Mouse (Mus musculus) midbrain, embryonic 13.5 days (tissue): Measurements from ENCODE around the gene Arhgap44. TPM values are rescaled to one million over a fixed set of nuclear protein-coding genes. Genes with fewer than 3 reads are reported as not detected.

Experiments
- ATAC-seq: fragments of 200-750 bp; cut with Nextera tagmentation; 2 replicates; pipeline ENCODE4 v1.8.0; 2017; ENCODE audit warnings: mild to moderate bottlenecking, moderate TSS enrichment, moderate library complexity
- H3K27ac ChIP-seq: fragments of 300-500 bp; sonication (generic); 2 replicates; pipeline ENCODE4 v1.5.1; 2015; ENCODE audit warnings: inconsistent platforms, mild to moderate bottlenecking, moderate library complexity
- H3K27me3 ChIP-seq: fragments of 300-500 bp; sonication (generic); 2 replicates; pipeline ENCODE4 v1.6.1; 2015; ENCODE audit warnings: mild to moderate bottlenecking, inconsistent platforms
- H3K36me3 ChIP-seq: fragments of 300-500 bp; sonication (generic); 2 replicates; pipeline ENCODE4 v1.6.1; 2015; ENCODE audit warnings: mild to moderate bottlenecking, inconsistent platforms
- H3K4me1 ChIP-seq: fragments of 300-500 bp; sonication (generic); replicated peaks from 2 replicates; pipeline ENCODE4 v1.6.1; 2015; ENCODE audit warnings: inconsistent platforms
- H3K4me2 ChIP-seq: fragments of 300-500 bp; sonication (generic); replicated peaks from 2 replicates; pipeline ENCODE4 v1.6.1; 2015; ENCODE audit warnings: moderate library complexity, mild to moderate bottlenecking, inconsistent platforms
- H3K4me3 ChIP-seq: fragments of 300-500 bp; sonication (generic); replicated peaks from 2 replicates; pipeline ENCODE4 v1.5.1; 2015; ENCODE audit warnings: mild to moderate bottlenecking, inconsistent platforms
- H3K9ac ChIP-seq: fragments of 300-500 bp; sonication (generic); replicated peaks from 2 replicates; pipeline ENCODE4 v1.6.1; 2015; ENCODE audit warnings: mild to moderate bottlenecking, inconsistent platforms
- H3K9me3 ChIP-seq: fragments of 300-500 bp; sonication (generic); 2 replicates; pipeline ENCODE4 v1.6.1; 2016; ENCODE audit warnings: mild to moderate bottlenecking, inconsistent platforms
- WGBS: fragments of 180-500 bp; shearing (Covaris S2); methylation state at CpG from one replicate; pipeline ENCODE4 v1.1.7; 2015; 5-methylcytosine and 5-hydroxymethylcytosine counted together
- polyA plus RNA-seq: library from polyadenylated mRNA; unstranded; fragments of >200 nt; fragmentation: Nextera tagmentation; extraction: Ambion mirVana; gene quantifications from 2 replicates; pipeline ENCODE4 v1.2.1, GENCODE M21; 2015

Gene Arhgap44
- polyA plus RNA-seq, 1 experiment from 2014 or later = 9.3 TPM

DNA sequence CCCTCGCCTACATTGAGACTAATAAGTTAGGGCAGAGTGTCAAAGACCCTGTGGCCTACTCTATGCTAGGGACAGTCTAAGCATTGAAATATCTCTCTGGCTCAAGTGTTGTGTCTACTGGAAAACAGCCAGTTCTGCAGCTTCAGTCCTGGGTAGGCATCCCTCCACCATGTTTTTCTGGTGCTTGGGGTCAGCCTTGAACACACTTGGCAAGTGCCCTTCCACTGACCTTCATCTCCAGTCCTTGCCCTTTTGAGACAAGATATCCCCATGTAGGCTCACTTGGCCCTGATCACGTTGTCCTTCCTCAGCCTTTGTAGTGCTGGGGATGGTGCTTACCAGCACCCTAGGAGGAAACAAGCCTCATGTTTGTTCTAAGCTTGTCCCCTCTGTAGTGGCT is 174.2 kb downstream of the Arhgap44 start:
- WGBS = 87% methylated on average over 2 of the region's 2 CpGs
- Histone ChIP-seq H3K27ac (no peak overlapping the region), H3K9ac (no peak overlapping the region), H3K4me3 (no peak overlapping the region), H3K27me3 (no peaks in the 10 kb centered on the region), H3K4me1 (no peaks in the 10 kb centered on the region), H3K4me2 (no peak overlapping the region), H3K36me3 (peaks cover 92% of the 10 kb centered on the region), H3K9me3 (no peaks in the 10 kb centered on the region)
- no peak for ATAC-seq

DNA sequence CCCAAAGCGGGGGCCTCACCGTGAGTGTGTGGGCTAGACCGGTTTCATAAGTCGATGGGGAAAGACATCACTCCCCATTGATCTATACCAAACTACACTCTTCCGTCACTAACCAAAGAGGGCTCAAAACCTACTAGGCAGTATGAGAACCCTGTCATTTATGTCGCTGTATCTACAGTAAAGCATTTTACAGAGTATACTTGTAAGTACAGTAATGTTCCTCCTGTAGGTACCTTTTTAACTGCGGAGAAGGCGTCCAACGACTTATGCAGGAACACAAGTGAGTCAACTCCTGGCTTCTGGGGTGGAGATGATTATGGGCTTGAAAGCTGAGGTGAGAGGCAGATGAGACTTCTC is 183.3 kb downstream of the Arhgap44 start:
- Histone ChIP-seq H3K4me2 (peak overlapping the region; percentile 93), H3K9ac (peak overlapping the region; percentile 86), H3K4me1 (peaks cover 17% of the 10 kb centered on the region), H3K27me3 (peaks cover 9% of the 10 kb centered on the region), H3K36me3 (peaks cover 34% of the 10 kb centered on the region), H3K9me3 (no peaks in the 10 kb centered on the region), H3K27ac (no peak overlapping the region), H3K4me3 (peak overlapping the region; percentile 89)
- 15% methylated on average over 9 of the region's 9 CpGs for WGBS
- no peak for ATAC-seq

DNA sequence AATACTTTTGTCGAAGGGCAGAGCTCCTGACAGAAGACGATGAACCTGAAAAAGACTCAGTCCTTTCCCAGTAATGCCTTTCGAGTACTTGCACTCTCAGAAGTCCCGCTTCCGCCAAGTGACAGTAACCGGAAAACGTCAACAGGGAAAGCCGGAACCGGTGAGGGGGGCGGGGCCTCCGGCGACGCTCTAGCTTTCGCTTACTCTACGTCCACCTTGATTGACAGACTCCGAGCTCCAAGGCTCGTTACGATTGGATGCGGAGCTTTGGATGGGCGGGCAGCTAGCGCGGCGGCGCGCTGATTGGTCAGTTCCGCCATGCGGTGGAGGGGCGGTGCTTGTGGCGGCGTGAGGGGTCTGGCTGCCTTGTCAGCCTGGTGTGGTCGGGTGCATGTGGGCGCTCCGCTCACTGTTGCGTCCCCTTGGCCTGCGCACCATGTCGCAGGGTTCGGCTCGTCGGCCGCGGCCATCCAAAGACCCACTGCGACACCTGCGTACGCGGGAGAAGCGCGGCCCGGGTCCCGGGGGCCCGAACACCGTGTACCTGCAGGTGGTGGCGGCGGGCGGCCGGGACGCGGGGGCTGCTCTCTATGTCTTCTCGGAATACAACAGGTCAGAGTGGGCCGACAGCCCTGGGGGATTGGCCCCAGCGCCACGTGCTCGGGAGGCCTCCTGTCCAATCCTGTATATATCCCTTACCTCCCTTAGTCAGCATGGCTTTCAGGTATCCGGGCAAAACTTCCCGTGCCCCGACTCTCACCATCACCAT is 183.9 kb downstream of the Arhgap44 start, which contains the start of gene Elac2:
Elac2 (plus strand) TSS at position 319 of the 769 bp plus-strand sequence.
- Histone ChIP-seq H3K9me3 (no peaks in the 10 kb centered on the region), H3K27me3 (peaks cover 15% of the 10 kb centered on the region), H3K36me3 (peaks cover 28% of the 10 kb centered on the region), H3K9ac (peak within 1 kb of the TSS; percentile 86), H3K4me2 (peak within 1 kb of the TSS; percentile 93), H3K4me3 (peak within 1 kb of the TSS; percentile 89), H3K4me1 (peaks cover 17% of the 10 kb centered on the region), H3K27ac (peak within 1 kb of the TSS; percentile 48)
- WGBS = under 1% methylated on average over 65 of the region's 65 CpGs
- peak; percentile 99 for ATAC-seq

DNA sequence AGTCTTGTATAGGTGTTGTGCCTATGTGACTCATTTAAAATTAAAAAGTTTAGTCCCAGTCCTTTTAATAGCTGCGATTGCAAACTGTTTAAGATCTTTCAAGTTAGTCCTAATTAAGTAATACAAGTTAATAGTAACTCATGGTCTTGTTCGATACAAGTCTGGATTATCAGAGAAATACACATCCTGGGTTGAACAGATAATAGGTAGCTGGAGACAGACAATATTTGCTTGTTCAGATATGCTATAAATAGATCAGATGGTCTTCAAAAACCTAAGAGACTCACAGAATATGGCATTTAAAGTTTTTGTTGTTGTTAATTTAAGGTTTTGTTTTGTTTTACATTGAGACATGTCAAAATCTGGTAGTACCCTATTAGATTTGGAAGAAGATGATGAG is 190.3 kb downstream of the Arhgap44 start:
- Histone ChIP-seq H3K4me3 (no peak overlapping the region), H3K36me3 (no peaks in the 10 kb centered on the region), H3K27me3 (peaks cover 29% of the 10 kb centered on the region), H3K9ac (no peak overlapping the region), H3K9me3 (no peaks in the 10 kb centered on the region), H3K27ac (no peak overlapping the region), H3K4me1 (0 out of 2 replicates have a peak, but pooled peaks cover 4% of the 10 kb centered on the region), H3K4me2 (no peak overlapping the region)
- no peak for ATAC-seq
- WGBS = 85% methylated on average over 2 of the region's 2 CpGs

DNA sequence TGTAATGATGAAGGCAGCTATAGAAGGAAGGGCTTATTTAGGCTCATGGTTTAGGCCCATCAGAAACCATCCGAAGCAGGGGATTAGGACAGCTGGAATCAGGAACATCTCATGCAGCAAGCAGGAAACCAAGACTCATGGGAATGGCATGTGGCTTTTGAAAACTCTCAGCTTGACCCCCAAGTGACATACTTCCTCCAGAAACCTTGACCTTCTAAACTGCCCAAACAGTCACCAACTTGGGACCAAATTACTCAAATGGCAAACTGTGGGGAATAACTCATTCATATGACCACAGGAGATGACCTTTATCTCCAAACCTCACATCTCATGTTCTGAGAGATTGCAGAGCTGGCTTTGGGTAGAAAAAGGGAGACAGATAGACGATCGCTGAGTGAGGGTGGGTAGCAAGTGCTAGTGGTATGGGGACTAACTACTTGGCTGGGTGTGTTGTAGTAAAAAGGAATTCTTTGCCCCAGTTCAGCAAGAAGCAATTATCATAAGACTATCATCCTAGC is 191.2 kb downstream of the Arhgap44 start:
- no peaks in the 10 kb centered on the region for H3K36me3 ChIP-seq
- 0 out of 2 replicates have a peak, but pooled peaks cover 4% of the 10 kb centered on the region for H3K4me1 ChIP-seq
- H3K4me2 ChIP-seq = no peak overlapping the region
- no peak for ATAC-seq
- no peak overlapping the region for H3K27ac ChIP-seq
- H3K27me3 ChIP-seq = peaks cover 27% of the 10 kb centered on the region
- no peak overlapping the region for H3K9ac ChIP-seq
- 80% methylated on average over 3 of the region's 3 CpGs for WGBS
- no peaks in the 10 kb centered on the region for H3K9me3 ChIP-seq
- no peak overlapping the region for H3K4me3 ChIP-seq

DNA sequence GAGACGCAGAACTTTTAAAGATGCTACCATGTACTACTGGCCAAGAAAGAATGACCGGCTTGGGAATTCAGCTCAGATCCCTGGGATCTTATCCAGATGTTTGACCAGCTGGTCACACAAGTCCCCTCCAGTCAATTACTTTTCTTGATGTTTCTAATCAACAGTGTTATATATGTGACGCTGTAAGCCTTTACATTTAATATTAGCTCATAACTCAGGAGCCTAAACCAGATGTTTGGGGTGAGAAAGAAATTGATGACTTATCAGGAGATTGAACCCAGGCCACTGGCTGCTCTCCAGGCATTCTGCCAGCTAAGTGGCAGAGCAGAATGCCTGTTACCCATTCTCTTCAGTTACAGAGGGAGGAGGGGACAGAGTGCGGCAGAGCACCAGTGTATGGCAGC is 193.8 kb downstream of the Arhgap44 start:
- 0 out of 2 replicates have a peak, but pooled peaks have one; percentile 6 for ATAC-seq
- WGBS = 64% methylated on average over 4 of the region's 4 CpGs
- no peak overlapping the region for H3K9ac ChIP-seq

DNA sequence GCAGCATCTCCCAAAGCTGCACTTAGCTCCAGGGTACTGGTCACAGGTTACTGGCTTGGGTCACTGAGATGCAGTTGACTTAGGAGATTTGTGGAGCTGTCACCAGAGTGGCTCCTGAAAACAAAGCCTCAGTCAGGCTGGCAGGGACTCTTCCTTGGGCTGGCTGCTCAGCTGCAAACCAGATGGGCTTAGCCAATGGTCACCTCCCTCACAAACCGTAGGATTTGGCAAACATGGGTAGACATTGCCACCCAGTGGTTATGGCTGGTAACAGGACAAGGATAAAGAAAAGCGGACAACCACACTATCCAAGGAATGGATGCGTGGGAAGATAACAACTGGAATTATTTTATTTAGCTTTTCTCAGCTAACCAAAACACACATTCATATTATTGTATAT is 194.3 kb downstream of the Arhgap44 start:
- Histone ChIP-seq H3K4me1 (0 out of 2 replicates have a peak, but pooled peaks cover 4% of the 10 kb centered on the region), H3K4me3 (no peak overlapping the region), H3K36me3 (no peaks in the 10 kb centered on the region), H3K9me3 (no peaks in the 10 kb centered on the region), H3K4me2 (no peak overlapping the region), H3K9ac (no peak overlapping the region), H3K27me3 (peaks cover 13% of the 10 kb centered on the region), H3K27ac (no peak overlapping the region)
- ATAC-seq = peak; percentile 94
- WGBS = 5% methylated on average over 3 of the region's 3 CpGs

More for the DNA sequence above, 193.8 kb downstream of the Arhgap44 start:
- Histone ChIP-seq H3K9me3 (no peaks in the 10 kb centered on the region), H3K4me1 (0 out of 2 replicates have a peak, but pooled peaks cover 4% of the 10 kb centered on the region), H3K4me3 (no peak overlapping the region), H3K27ac (no peak overlapping the region), H3K27me3 (peaks cover 15% of the 10 kb centered on the region), H3K4me2 (no peak overlapping the region), H3K36me3 (no peaks in the 10 kb centered on the region)

DNA sequence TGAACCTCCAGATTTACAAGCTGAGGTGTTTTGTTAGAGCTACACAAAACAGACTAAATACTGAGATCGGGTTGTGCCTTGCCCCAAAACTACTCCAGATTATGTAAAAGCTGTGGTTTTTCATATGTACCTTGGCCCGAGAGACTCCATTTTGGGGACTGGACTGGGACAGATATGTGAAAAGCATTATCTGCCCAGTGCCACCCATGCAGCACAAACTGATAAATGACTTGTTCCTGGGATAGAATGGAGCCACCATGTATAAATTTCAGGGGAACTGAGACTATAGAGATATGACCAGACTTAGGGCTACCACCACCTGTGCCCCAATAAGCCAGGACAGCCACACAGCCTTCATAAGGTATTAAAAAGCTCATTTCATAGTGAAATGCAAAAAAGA is 200.1 kb downstream of the Arhgap44 start:
- H3K9ac ChIP-seq = no peak overlapping the region

DNA sequence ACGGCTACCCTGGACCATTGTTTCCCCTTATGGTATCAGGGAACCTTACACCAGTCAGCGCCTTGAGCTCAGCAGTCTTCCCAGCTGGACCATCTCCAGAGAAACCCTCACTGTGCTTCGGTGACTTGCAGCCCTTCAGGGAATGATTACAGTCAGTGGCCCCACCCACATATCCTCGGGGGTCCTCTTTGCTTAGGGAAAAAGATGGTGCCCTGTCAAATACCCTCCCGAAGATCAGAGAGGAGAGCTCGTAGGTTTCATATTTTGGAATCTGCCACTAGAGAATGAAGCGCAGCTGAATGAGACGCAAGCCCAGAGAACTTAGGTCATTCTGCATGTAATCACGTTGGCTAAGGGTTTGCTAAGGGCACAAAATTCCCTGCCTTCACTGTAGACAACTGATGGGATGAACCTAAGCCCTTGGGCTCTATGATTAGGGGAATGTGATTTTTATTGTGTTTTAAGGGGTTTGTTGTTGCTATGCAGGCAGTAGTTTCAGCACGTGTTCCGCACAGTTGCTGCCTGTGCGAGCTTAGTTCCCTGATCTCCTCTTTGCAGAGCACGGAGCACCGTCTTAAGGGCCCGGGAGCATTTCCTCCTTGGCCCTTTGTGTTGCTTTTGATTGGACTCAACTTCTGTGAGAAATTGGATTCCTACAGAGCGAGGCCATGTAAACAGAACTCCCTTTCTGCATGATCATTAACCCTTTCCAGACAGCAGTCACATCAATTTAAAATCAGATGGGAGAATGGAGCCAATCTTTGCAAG is 205.6 kb downstream of the Arhgap44 start:
- WGBS = 12% methylated on average over 16 of the region's 16 CpGs
- no peaks in the 10 kb centered on the region for H3K36me3 ChIP-seq
- peaks cover 11% of the 10 kb centered on the region for H3K4me1 ChIP-seq
- H3K4me2 ChIP-seq = peak overlapping the region; percentile 46
- 0 out of 2 replicates have a peak overlapping the region, but pooled peaks have one; percentile 21 for H3K9ac ChIP-seq
- H3K27ac ChIP-seq = no peak overlapping the region
- peak overlapping the region; percentile 13 for H3K4me3 ChIP-seq
- no peaks in the 10 kb centered on the region for H3K9me3 ChIP-seq
- H3K27me3 ChIP-seq = no peaks in the 10 kb centered on the region; the same call in 1 of the 2 replicates
- no peak for ATAC-seq

More for the DNA sequence above, 200.1 kb downstream of the Arhgap44 start:
- Histone ChIP-seq H3K36me3 (no peaks in the 10 kb centered on the region), H3K4me1 (peaks cover under 1% of the 10 kb centered on the region; the same call in 1 of the 2 replicates), H3K4me2 (no peak overlapping the region), H3K27ac (no peak overlapping the region), H3K27me3 (no peaks in the 10 kb centered on the region; the same call in none of the 2 replicates), H3K4me3 (no peak overlapping the region), H3K9me3 (no peaks in the 10 kb centered on the region)
- no peak for ATAC-seq
- WGBS = 90% methylated on average over 2 of the region's 2 CpGs
